Mouse (Mus musculus): ENCODE data around the gene Hspbap1. TPM values are rescaled to one million over a fixed set of nuclear protein-coding genes. Genes with fewer than 3 reads are reported as not detected.

The Hspbap1 gene
- polyA plus RNA-seq, 2 experiments, result 12.3 to 12.9 TPM

DNA sequence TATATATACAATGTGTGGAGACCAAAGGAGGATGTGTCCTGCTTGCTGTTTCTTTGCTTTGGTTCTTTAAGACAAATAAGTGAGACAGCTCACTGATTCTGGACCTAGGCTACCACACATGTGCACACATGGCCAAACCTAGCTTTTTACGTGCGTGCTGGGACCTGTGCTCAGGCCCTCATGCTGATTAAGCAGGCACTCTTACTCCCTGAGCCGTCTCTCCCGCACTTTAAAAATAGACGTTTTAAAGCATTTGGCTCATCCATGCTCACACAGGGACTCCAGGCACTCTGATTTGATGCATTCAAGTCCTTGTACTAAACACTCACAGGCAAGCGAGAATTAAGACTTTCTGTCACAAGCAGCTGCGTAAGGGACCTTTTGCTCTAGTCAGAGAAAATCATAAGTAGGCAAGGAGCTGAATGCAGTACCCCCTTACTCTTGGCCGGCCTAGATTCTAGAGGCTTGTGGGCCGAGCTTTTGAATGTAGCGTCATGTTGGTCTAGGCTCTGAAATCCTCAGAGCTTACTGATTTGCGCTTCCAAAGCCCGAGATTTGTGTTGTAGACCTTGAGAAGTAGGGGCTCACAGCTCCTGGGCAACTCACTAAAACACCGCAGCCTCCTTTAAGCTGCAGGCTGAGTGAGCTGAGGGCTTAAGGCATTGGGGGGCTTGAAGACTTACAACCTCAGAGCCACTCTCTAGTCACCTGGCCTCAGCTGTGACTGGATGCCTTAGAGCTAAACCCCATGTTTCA lies 12.5 kb downstream of the Hspbap1 start:
- WGBS, result 70% methylated on average over 13 of the region's 13 CpGs
- no peak overlapping the region for H3K4me2 ChIP-seq (replicated peaks; ENCODE audit: low read depth, low read length, severe bottlenecking)
- H3K27ac ChIP-seq (replicated peaks; ENCODE audit: low read depth, low read length), result no peak overlapping the region
- H3K4me1 ChIP-seq (ENCODE audit: control insufficient read depth, insufficient read depth, low read length), result no peaks in the 10 kb centered on the region
- TF ChIP-seq POLR2A (IDR thresholded peaks at IDR 0.05; ENCODE audit: borderline replicate concordance, extremely low read depth, insufficient read depth, insufficient read length), result no peak
- no peak overlapping the region for H3K4me3 ChIP-seq (replicated peaks; ENCODE audit: low read length)
- no peak overlapping the region for H3K9ac ChIP-seq (ENCODE audit: low read depth, low read length, severe bottlenecking)
- no peaks in the 10 kb centered on the region for H3K36me3 ChIP-seq (ENCODE audit: control insufficient read depth, insufficient read depth, low read length)
- no peaks in the 10 kb centered on the region for H3K9me3 ChIP-seq (ENCODE audit: control insufficient read depth, low read length)
- no peak for ATAC-seq (ENCODE audit: low FRiP score, low read depth)
- H3K27me3 ChIP-seq (ENCODE audit: control insufficient read depth, insufficient read depth, low read length), result no peaks in the 10 kb centered on the region
- no peak for DNase-seq (ENCODE audit: low spot score)

DNA sequence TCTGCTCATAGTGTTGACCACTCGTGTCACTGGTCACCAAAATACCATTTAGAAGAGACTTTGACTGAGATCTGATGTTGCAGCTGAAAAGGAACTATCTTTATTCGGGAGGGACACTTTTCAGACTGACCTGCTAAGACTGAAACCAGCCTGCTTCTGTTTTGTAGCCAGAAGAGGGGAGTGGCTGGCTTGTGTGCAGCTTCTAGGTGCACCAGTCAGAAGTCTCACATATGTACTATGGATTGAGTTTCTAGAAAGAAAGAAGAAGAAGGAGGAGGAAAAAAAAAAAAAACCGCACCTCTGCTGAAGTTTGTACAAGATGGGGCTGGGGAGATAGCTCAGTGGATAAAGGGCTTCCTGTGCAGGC lies 13.0 kb downstream of the Hspbap1 start:
- DNase-seq (ENCODE audit: low spot score), result no peak
- TF ChIP-seq POLR2A (IDR thresholded peaks at IDR 0.05; ENCODE audit: borderline replicate concordance, extremely low read depth, insufficient read depth, insufficient read length), result no peak

DNA sequence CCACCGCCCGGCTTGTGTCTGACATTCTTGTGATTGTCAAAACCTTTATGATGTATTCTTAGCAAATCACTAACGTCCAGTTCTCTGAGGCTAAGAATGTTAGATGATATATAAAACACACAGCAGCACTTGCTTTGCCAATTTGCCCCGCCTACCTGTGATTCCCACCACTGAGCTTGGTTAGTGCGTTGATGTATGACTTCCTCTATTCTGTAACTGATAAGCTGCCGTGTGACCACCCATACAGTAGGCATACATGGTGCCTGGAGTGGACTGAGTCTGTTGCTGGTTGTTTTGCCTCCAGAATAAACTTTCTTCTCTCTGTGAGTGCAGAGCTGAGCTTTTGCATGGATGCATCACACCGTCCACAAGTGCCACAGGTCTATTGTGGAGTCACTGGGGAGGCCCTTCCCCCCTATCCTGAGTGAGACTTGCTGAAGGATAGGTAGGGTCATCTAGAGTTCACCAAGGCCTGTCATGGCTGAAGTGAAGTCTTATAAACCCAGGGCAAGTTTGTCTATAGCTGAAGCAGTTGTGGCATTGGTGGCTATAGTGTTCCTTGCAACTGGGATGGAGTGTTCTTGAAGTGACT lies 14.1 kb downstream of the Hspbap1 start:
- Histone ChIP-seq H3K36me3 (ENCODE audit: control insufficient read depth, insufficient read depth, low read length) (peaks cover 6% of the 10 kb centered on the region; the same call in 1 of the 2 replicates), H3K27me3 (ENCODE audit: control insufficient read depth, insufficient read depth, low read length) (no peaks in the 10 kb centered on the region), H3K9me3 (ENCODE audit: control insufficient read depth, low read length) (no peaks in the 10 kb centered on the region), H3K27ac (replicated peaks; ENCODE audit: low read depth, low read length) (no peak overlapping the region), H3K4me3 (replicated peaks; ENCODE audit: low read length) (no peak overlapping the region), H3K4me1 (ENCODE audit: control insufficient read depth, insufficient read depth, low read length) (no peaks in the 10 kb centered on the region), H3K9ac (ENCODE audit: low read depth, low read length, severe bottlenecking) (no peak overlapping the region), H3K4me2 (replicated peaks; ENCODE audit: low read depth, low read length, severe bottlenecking) (no peak overlapping the region)
- ATAC-seq (ENCODE audit: low FRiP score, low read depth), result no peak
- DNase-seq (ENCODE audit: low spot score), result no peak
- TF ChIP-seq POLR2A (IDR thresholded peaks at IDR 0.05; ENCODE audit: borderline replicate concordance, extremely low read depth, insufficient read depth, insufficient read length), result no peak
- WGBS, result 75% methylated on average over 7 of the region's 7 CpGs

More for the DNA sequence above, 13.0 kb downstream of the Hspbap1 start:
- no peak for ATAC-seq (ENCODE audit: low FRiP score, low read depth)
- 86% methylated on average over 3 of the region's 3 CpGs for WGBS
- Histone ChIP-seq H3K4me3 (replicated peaks; ENCODE audit: low read length) (no peak overlapping the region), H3K9me3 (ENCODE audit: control insufficient read depth, low read length) (no peaks in the 10 kb centered on the region), H3K36me3 (ENCODE audit: control insufficient read depth, insufficient read depth, low read length) (no peaks in the 10 kb centered on the region), H3K27me3 (ENCODE audit: control insufficient read depth, insufficient read depth, low read length) (no peaks in the 10 kb centered on the region), H3K4me2 (replicated peaks; ENCODE audit: low read depth, low read length, severe bottlenecking) (no peak overlapping the region), H3K9ac (ENCODE audit: low read depth, low read length, severe bottlenecking) (no peak overlapping the region), H3K27ac (replicated peaks; ENCODE audit: low read depth, low read length) (no peak overlapping the region), H3K4me1 (ENCODE audit: control insufficient read depth, insufficient read depth, low read length) (no peaks in the 10 kb centered on the region)

DNA sequence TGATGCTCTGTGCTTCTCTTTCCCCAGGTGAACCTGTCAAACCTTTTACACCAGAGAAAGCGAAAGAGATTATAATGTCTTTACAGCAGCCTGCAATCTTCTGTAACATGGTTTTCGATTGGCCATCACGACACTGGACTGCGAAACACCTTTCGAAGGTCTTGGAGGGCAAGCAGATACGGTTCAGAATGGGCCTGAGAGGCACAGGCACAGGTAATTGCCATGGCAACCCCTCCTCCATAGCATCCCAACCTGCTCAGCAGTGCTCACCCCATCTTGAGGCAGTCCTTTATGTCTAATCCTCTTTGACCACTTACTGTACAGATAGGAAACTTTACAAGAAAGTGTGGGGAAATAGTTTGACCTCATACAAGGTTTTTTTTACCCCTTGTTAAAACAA lies 17.0 kb downstream of the Hspbap1 start:
- no peak for TF ChIP-seq POLR2A (IDR thresholded peaks at IDR 0.05; ENCODE audit: borderline replicate concordance, extremely low read depth, insufficient read depth, insufficient read length)
- Histone ChIP-seq H3K4me2 (replicated peaks; ENCODE audit: low read depth, low read length, severe bottlenecking) (no peak overlapping the region), H3K4me1 (ENCODE audit: control insufficient read depth, insufficient read depth, low read length) (no peaks in the 10 kb centered on the region), H3K9me3 (ENCODE audit: control insufficient read depth, low read length) (no peaks in the 10 kb centered on the region), H3K36me3 (ENCODE audit: control insufficient read depth, insufficient read depth, low read length) (peaks cover 16% of the 10 kb centered on the region), H3K9ac (ENCODE audit: low read depth, low read length, severe bottlenecking) (no peak overlapping the region), H3K27ac (replicated peaks; ENCODE audit: low read depth, low read length) (no peak overlapping the region), H3K27me3 (ENCODE audit: control insufficient read depth, insufficient read depth, low read length) (no peaks in the 10 kb centered on the region), H3K4me3 (replicated peaks; ENCODE audit: low read length) (no peak overlapping the region)
- WGBS, result 97% methylated on average over 6 of the region's 6 CpGs
- DNase-seq (ENCODE audit: low spot score), result no peak
- ATAC-seq (ENCODE audit: low FRiP score, low read depth), result no peak

DNA sequence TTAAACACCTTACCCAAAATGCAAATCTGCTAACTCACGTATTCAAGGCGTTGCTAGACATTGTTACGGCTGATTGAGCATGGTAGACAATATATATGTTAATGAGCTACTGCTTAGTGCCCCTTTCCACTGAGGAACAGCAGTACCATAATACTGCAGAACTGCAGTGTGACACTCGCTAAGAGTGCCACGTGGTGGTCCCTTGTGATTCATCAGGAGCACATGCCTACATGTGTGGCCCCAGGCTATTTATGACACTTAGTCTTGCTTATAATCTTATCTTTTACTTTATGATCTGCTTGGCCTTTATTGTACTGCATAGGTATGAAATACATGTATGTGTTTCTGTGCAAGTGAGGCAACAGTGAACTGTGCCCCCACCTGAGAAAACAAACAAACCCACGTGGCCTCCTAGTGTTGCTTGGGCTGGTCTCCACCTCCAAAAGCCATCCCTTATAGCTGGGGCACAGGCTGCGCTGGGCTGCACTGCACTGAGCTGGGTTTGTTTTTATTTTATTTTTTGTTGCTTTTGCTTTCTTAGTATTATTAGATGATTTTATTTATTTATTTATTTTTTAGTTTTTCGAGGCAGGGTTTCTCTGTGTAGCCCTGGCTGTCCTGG lies 17.5 kb downstream of the Hspbap1 start:
- ATAC-seq (ENCODE audit: low FRiP score, low read depth) (no peak), DNase-seq (ENCODE audit: low spot score) (no peak)
- WGBS, result 87% methylated on average over 8 of the region's 8 CpGs
- H3K4me2 ChIP-seq (replicated peaks; ENCODE audit: low read depth, low read length, severe bottlenecking), result no peak overlapping the region
- H3K4me1 ChIP-seq (ENCODE audit: control insufficient read depth, insufficient read depth, low read length), result no peaks in the 10 kb centered on the region
- H3K9ac ChIP-seq (ENCODE audit: low read depth, low read length, severe bottlenecking), result no peak overlapping the region
- no peak for TF ChIP-seq POLR2A (IDR thresholded peaks at IDR 0.05; ENCODE audit: borderline replicate concordance, extremely low read depth, insufficient read depth, insufficient read length)
- no peak overlapping the region for H3K27ac ChIP-seq (replicated peaks; ENCODE audit: low read depth, low read length)
- H3K4me3 ChIP-seq (replicated peaks; ENCODE audit: low read length), result no peak overlapping the region
- H3K27me3 ChIP-seq (ENCODE audit: control insufficient read depth, insufficient read depth, low read length), result no peaks in the 10 kb centered on the region
- H3K9me3 ChIP-seq (ENCODE audit: control insufficient read depth, low read length), result no peaks in the 10 kb centered on the region
- peaks cover 16% of the 10 kb centered on the region for H3K36me3 ChIP-seq (ENCODE audit: control insufficient read depth, insufficient read depth, low read length)

Measured in limb, embryonic 14.5 days (tissue).